Mouse (Mus musculus) spleen, adult 18-20 months (tissue): ENCODE measurements around the gene Lrrc8d.
A peak's percentile ranks its signal among the peaks of the same experiment; 100 is the strongest.

ENCODE experiments used
- DNase-seq, 2 experiments: peaks; one replicate each; pipeline ENCODE4 v3.0.0; 2022; ENCODE audit warnings: mixed read lengths in 2 of 2

Gene Lrrc8d

GRCm38 (mm10) chr5:105718138-105718670 lies 18.4 kb downstream of the Lrrc8d start:
- DNase-seq, result no peak

DNA sequence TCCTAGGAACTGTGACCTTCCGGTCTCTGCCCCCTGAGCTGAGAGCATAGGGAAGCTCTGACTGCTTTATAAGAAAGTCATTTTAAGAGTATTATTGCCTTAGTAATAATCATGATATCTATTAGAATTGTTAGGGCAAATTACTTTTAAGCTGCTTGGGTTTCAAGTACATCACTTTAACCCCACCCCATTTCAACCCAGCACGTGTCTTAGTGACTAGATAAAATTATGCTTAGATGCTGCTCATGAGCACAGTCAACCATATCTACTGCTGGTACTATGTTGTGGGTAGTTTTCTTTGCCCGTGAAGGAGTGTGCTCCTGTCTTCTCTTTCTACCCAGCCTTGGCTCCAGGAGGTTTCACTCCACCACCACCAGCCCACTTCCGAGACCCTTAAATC lies 21.5 kb downstream of the Lrrc8d start:
- no peak for DNase-seq

- no peak for DNase-seq
Measured at GRCm38 (mm10) chr5:105722807-105723206, 23.0 kb downstream of the Lrrc8d start.

GRCm38 (mm10) chr5:105730193-105730831 lies 30.5 kb downstream of the Lrrc8d start:
- no peak for DNase-seq

DNA sequence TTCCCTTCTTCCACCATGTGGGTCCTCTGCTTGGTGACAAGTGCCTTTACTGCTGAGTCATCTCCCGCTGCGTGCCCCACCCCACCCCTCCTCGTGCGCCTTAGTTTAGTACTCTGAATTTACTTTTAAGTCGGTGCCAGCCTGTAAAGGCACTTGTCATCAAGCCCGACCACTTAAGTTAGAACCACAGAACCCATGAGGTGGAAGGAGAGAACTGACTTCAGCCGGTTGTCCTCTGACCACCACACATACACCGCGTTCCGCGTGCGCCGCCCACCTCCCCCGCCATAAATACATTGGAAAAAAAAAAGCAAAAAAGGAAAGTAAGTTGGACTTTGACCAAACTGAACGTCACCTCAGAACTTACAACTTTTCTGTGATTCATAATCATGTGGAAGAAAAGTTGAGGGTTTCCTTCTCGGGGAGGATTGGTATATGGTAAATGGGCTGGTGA lies 31.4 kb downstream of the Lrrc8d start:
- DNase-seq, result no peak

DNA sequence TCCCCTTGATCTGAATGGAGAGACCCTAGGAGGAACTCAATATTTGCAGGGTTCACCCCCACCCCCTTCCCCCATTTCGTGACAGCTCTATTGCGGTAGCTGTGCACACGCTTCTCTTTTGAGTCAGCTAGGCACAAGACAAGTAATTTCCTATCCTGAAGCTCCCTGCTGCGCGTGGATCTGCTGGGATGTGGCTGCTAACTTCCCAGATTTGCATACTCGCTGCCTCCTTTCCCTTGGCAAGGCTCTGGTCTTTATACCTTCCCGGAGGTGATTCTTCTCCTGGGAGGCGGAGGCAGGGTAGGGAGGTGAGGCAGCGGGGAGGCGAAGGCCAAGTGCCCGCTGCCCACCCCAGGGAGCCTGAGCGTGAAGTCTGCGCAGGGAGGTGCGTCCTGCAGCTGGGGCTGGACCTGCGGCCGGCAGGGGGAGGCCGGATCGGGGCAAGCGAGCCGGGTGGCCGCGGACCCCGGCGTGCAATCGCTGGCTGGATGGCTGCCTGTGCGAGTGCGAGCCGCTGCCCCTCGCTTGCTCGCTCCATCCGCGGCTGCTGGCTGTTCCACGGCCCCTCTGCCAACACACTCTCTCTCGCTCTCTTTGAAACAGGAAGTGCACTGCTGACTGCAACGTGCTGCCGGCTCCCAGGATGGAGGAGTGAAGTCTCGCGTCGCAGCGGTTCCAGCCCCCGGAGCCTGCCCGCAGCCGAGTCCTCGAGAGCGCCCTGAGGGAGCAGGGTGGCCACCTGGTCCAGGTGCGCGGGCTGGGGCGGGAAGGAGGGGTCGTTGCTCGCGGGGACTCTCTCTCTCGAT lies 32.1 kb downstream of the Lrrc8d start:
- DNase-seq, result peak; percentile 45 to 49

DNA sequence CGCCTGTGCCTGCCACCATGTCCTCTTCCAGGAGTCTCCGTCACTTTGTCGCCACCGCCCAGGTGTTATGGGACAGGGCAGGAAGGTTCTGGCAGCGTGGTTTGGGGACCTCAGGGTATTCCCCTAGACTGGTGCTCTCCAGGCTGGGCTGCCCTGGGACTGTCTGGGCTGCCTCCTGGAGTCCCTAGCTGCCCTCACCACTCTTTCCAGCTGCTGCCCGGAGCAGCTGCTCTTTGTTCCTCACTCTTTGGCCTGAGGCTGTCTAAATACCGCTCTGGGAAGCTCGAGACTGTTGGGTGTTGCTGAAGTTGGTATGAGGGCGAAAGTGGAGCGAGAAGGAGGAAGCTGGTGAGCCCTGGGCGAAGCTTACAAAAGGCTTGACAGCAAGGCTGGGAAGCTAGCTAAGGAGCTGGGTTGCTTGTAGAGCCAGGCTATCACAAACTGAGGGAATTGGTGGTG lies 32.7 kb downstream of the Lrrc8d start:
- no peak for DNase-seq

- DNase-seq, result no peak
Measured at GRCm38 (mm10) chr5:105733226-105733625, 33.5 kb downstream of the Lrrc8d start.

DNA sequence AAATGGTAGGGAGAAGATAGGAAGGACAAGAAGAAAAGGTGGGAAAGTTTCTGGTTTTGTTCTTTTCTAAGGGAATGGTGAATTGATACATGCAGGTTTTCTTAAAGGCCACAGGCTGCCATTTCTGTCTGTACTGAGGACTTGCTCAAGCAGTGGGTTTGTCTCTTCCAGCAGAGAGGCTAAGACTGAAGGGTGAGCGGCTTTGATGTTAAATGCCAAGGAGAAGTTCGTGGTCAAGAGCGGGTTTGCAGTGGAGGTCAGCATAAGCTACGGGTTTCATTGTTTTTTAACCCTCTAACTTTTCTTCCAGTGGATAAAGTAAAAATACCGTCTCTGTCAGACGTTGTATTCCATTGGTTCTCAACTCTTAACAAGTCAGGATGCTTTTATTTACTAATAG lies 36.6 kb downstream of the Lrrc8d start:
- DNase-seq, result no peak

DNA sequence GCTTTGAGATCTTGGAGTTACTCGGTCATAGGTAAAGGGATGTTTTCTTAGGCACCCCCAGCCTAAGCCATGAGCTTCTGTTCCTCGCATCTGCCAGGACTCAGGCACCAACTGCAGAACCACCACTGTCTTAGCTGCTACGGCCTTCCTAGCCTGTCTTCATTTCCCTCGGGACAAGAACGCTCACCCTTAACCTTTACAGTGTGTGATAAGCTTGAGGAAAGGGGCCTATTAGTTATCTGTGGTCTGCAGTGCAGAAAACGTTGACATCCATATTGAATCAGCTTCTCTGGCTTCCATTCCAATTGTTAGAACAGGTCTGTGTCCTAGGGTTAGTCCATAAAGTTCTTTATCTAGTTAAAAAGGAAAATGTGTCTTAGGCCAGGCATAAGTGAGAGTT lies 37.4 kb downstream of the Lrrc8d start:
- no peak for DNase-seq

DNA sequence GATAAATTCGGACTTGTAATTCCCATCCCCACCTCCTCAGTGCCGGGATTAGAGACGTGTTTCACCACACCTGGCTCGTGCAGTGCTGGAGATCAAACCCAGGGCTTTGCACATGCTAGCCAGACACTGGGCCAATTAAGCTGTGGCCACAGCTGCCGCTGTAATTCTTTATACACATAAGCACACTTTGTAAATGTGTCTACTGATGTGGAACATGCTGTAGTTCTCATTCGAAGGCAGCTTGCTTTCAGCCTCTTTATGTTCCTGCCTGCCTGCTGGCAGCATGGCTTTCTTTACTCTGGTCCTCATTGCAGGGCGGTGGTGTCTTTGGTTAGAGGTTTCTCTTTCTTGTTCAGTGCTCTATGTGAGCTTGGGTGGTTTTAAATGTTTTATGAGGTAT lies 40.7 kb downstream of the Lrrc8d start:
- DNase-seq, result no peak

DNA sequence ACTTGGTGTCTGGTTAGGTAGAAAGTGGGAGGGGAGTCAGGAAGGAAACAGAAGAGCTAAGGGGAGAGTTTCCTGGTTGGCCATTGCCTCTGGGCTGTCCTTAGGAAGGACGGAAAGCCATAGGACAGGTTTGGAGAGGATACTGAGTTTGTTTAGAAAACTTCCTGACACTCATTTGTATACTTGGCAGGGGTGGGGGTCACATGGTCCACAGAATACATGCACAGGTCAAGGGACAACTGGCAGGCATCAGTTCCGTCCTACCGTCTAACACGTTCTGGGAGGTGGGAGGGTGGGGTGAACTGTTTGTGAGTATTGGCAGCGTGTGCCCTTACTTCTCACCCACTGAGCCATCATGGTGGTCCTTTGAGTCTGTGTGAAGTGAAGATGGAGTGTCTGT lies 42.9 kb downstream of the Lrrc8d start:
- DNase-seq, result no peak

- no peak for DNase-seq
Measured at GRCm38 (mm10) chr5:105745324-105745723, 45.6 kb downstream of the Lrrc8d start.

DNA sequence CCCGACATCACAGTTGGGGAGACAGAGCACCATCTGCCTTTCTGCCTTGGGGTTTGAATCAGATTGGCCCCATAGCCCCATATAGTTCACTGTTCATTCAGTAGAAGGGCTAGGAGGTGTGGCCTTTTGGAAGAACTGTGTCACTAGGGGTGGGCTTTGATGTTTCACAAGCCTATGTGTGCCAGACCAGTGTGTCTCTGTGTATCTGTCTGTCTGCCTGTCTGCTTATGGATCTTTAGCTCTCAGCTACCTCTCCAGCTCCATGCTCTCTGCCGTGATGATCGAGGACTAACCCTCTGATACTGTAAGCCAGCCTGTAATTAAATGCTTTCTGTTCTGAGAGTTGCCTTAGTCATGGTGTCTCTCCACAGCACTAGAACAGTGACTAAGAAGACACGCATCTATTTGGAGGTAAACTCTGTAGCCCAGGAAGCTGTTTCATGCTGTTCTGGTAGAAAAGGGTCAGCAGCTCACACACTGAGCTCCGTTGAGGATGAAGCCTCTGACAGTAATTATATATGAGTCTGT lies 46.2 kb downstream of the Lrrc8d start:
- no peak for DNase-seq

- no peak for DNase-seq
Measured at GRCm38 (mm10) chr5:105754803-105755202, 55.0 kb downstream of the Lrrc8d start.

GRCm38 (mm10) chr5:105755491-105755890 lies 55.7 kb downstream of the Lrrc8d start:
- no peak for DNase-seq

GRCm38 (mm10) chr5:105757978-105758377 lies 58.2 kb downstream of the Lrrc8d start:
- no peak for DNase-seq

DNA sequence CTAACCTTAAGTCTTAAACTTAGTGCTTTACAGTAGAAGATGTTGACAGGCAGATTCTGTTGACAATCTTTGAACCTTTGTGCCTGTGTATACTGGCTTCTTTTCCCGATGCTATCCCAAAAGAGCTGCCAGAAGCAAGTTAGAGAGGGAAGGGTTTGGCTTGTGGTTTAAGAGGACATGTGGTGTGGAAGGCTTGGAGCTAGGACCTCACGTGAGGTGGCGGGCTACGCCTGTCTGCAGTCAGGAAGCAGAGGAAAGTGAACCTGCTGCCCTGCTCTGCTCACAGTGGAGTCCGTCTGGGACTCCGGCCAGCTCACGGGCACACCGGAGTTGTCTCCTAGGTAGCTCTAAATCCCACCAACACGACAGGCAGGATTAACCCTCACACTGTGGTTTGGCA lies 59.1 kb downstream of the Lrrc8d start:
- no peak for DNase-seq

DNA sequence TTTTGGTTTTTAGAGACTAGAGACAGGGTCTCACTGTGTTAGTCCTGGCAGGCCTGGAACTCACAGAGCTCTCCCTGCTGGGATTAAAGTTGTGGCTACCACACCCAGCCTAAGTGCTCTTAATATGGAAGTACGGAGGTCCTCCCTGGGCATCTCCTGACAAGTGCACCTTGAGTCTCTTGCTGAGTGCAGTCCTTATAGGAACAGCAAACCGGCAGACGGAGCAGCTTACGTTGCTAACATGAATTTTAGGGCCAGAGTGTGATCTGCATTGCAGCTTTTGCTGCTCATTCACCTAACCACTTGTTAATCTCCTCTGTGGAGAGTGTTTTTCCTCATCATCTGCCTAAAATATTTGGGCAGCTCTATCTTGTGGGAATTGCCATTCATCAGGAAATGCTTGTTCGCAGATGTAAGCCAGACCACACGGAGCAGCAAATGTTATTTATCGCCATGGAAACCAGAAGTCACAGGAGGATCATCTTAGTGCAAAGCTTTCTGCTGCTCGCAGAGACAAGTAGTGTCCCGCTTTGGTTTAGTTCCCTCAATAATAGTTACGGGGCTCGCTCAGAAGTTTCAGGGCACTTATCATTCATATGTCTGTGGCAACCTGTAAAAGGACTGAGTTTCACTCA lies 62.2 kb downstream of the Lrrc8d start:
- no peak for DNase-seq

DNA sequence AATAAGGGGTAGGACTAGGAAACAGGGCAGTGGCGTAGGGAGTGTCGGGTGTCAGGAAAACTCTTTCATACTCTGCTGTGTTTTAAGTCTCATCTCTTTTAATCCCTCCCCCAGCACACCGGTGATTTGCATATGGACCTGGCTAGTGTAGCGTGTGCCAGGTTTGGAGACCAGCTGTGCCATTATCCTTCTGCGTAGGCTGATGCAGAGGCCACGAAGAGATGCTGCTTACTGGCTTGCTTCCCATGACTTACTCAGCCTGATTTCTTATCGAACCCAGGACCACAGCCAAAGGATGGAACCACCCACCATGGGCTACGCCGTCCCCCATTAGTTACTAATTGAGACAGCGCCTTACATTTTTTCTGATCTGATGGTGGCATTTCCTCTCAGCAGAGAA lies 64.6 kb downstream of the Lrrc8d start:
- DNase-seq, result no peak

- no peak for DNase-seq
Measured at GRCm38 (mm10) chr5:105765386-105765785, 65.6 kb downstream of the Lrrc8d start.

DNA sequence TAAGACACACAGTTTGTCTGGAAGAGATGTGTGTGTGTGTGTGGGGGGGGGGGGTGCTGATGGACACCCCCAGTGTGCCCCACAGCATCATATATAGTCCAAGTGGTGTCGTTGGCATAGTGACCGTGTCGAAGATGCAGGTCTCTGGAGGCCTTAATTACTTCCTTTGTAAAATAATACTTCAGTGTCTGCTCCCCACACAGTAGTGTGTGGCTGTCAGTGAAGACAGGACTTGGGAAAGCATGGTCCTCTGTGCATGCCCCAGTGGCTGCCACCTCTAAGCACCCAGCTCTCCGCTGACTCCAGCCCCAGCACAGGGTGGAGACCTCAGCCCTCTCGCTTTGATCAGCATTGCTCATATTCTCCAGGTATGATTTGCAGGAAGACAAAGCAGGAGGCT lies 76.6 kb downstream of the Lrrc8d start:
- no peak for DNase-seq

DNA sequence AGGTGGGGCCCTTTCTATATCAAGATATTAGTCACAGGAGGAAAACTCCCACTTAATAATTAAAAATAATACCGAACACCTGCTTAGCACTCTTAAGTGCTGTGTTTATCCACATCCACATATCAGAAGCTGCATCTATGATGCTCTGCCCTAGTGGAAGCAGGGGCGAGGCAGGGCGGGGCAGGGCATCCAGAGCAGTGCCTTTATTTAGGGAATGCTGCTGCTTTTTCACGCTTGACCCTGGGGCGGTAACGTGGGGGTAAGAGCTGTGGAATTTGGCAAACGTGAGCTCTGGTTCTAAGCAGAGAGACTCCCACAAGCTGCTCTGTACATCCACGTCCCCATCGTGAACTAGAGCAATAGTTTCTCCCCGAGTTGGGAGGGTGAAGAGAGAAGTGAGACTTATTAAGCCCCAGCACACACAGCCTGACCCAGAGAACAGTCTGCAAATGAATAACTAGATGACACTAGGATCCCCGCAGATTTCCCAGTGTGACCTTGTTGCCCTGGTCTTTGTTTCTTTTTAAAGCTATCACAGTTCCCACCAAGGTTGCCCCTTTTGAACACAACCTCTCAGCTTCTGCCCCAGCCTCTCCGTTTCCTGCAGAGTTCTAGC lies 77.3 kb downstream of the Lrrc8d start:
- DNase-seq, result no peak
